Mouse (Mus musculus) bone marrow, adult 2 months (tissue): ENCODE data around the gene Rwdd3. TPM values are rescaled to one million over a fixed set of nuclear protein-coding genes. Genes with fewer than 3 reads are reported as not detected.

Source experiments
- H3K27ac ChIP-seq: fragments of 200-500 bp; 2 replicates; pipeline ENCODE4 v1.5.1; 2012; ENCODE audit warnings: low read depth, mild to moderate bottlenecking, control low read depth, inconsistent platforms, low read length; ENCODE audit not compliant: control insufficient read depth, poor library complexity, insufficient read depth
- H3K4me1 ChIP-seq: fragments of 200-500 bp; 2 replicates; pipeline ENCODE4 v1.6.1; 2011; ENCODE audit warnings: low read length; ENCODE audit not compliant: control insufficient read depth, insufficient read depth
- H3K4me3 ChIP-seq: fragments of 200-500 bp; replicated peaks from 2 replicates; pipeline ENCODE3; 2011; ENCODE audit warnings: mild to moderate bottlenecking, low read depth, low read length, control low read depth; ENCODE audit not compliant: control insufficient read depth
- CTCF ChIP-seq: fragments of 200-500 bp; IDR thresholded peaks from 2 replicates; pipeline ENCODE4 v1.5.1; 2011; ENCODE audit warnings: low read length, control low read depth; ENCODE audit not compliant: control insufficient read depth, insufficient read depth
- POLR2A ChIP-seq: fragments of 200-500 bp; IDR thresholded peaks from 2 replicates; pipeline ENCODE4 v1.6.1; 2011; ENCODE audit warnings: low read depth, mild to moderate bottlenecking, control low read depth, low read length, borderline replicate concordance; ENCODE audit not compliant: control insufficient read depth
- WGBS: fragments of 180-500 bp; shearing (Covaris S2); methylation state at CpG from one replicate; pipeline ENCODE4 v1.1.7; 2018; 5-methylcytosine and 5-hydroxymethylcytosine counted together
- polyA plus RNA-seq: library from polyadenylated mRNA; stranded (reverse); fragments of >200 nt; gene quantifications from 2 replicates; pipeline ENCODE4 v1.2.4, GENCODE M21; 2011; ENCODE audit warnings: low replicate concordance; ENCODE audit not compliant: missing spikeins, insufficient read depth, insufficient read length

Rwdd3 gene
- polyA plus RNA-seq, 1 experiment = 4.8 TPM

GRCm38 (mm10) chr3:121169092-121169942 is 2.2 kb downstream of the Rwdd3 start:
- no peak overlapping the region for H3K27ac ChIP-seq
- WGBS = 60% methylated on average over 15 of the region's 15 CpGs
- TF ChIP-seq CTCF (no peak), POLR2A (no peak)

GRCm38 (mm10) chr3:121168581-121168980 is 2.9 kb downstream of the Rwdd3 start:
- Histone ChIP-seq H3K4me3 (no peak overlapping the region), H3K27ac (no peak overlapping the region), H3K4me1 (no peaks in the 10 kb centered on the region)
- WGBS = 91% methylated on average over 8 of the region's 8 CpGs
- TF ChIP-seq CTCF (no peak), POLR2A (no peak)

More at GRCm38 (mm10) chr3:121169092-121169942, 2.2 kb downstream of the Rwdd3 start:
- Histone ChIP-seq H3K4me1 (no peaks in the 10 kb centered on the region), H3K4me3 (no peak overlapping the region)

- Histone ChIP-seq H3K4me1 (peaks cover 1% of the 10 kb centered on the region), H3K27ac (no peak overlapping the region), H3K4me3 (no peak overlapping the region)
- TF ChIP-seq CTCF = peak; percentile 96
- no peak for TF ChIP-seq POLR2A
- 33% methylated on average over 7 of the region's 7 CpGs for WGBS
Observed at GRCm38 (mm10) chr3:121163271-121163819, 8.2 kb downstream of the Rwdd3 start.

GRCm38 (mm10) chr3:121161661-121162060 is 9.8 kb downstream of the Rwdd3 start:
- 41% methylated on average over 2 of the region's 2 CpGs for WGBS
- TF ChIP-seq CTCF (0 out of 2 replicates have a peak, but pooled peaks have one; percentile 13), POLR2A (no peak)
- H3K4me1 ChIP-seq = peaks cover 1% of the 10 kb centered on the region
- no peak overlapping the region for H3K4me3 ChIP-seq
- H3K27ac ChIP-seq = no peak overlapping the region

GRCm38 (mm10) chr3:121160424-121160823 is 11.1 kb downstream of the Rwdd3 start:
- H3K27ac ChIP-seq = no peak overlapping the region
- no peak overlapping the region for H3K4me3 ChIP-seq
- TF ChIP-seq POLR2A (no peak), CTCF (no peak)
- peaks cover 1% of the 10 kb centered on the region for H3K4me1 ChIP-seq
- 3% methylated on average over 4 of the region's 4 CpGs for WGBS

GRCm38 (mm10) chr3:121159566-121159965 is 11.9 kb downstream of the Rwdd3 start:
- Histone ChIP-seq H3K27ac (peak overlapping the region; percentile 29), H3K4me3 (no peak overlapping the region), H3K4me1 (peaks cover 1% of the 10 kb centered on the region)
- 17% methylated on average over 10 of the region's 10 CpGs for WGBS
- no peak for TF ChIP-seq CTCF
- TF ChIP-seq POLR2A = no peak

GRCm38 (mm10) chr3:121158901-121159351 is 12.6 kb downstream of the Rwdd3 start:
- no peak overlapping the region for H3K27ac ChIP-seq
- no peak overlapping the region for H3K4me3 ChIP-seq
- H3K4me1 ChIP-seq = peaks cover 1% of the 10 kb centered on the region
- WGBS = 89% methylated on average over 16 of the region's 16 CpGs
- TF ChIP-seq POLR2A (no peak), CTCF (no peak)

GRCm38 (mm10) chr3:121157546-121158330 is 13.8 kb downstream of the Rwdd3 start:
- no peak overlapping the region for H3K27ac ChIP-seq
- 72% methylated on average over 10 of the region's 10 CpGs for WGBS
- TF ChIP-seq POLR2A = no peak
- TF ChIP-seq CTCF = no peak
- H3K4me3 ChIP-seq = no peak overlapping the region
- peaks cover 1% of the 10 kb centered on the region for H3K4me1 ChIP-seq
